Mouse (Mus musculus) kidney, postnatal 0 days (tissue): ENCODE results near the gene Cdca7l. TPM values are rescaled to one million over a fixed set of nuclear protein-coding genes. Genes with fewer than 3 reads are reported as not detected.
A peak's percentile ranks its signal among the peaks of the same experiment; 100 is the strongest.
"Not testable (repeated sequence)": the region's sequence is repeated elsewhere in the genome, so short reads cannot be mapped to it uniquely, and the experiment has no call there.

Experiments
- ATAC-seq: fragments of 200-750 bp; cut with Nextera tagmentation; replicated peaks from 2 replicates; pipeline ENCODE4 v1.8.0; 2017; ENCODE audit warnings: low read depth, moderate number of reproducible peaks, moderate TSS enrichment, moderate library complexity; ENCODE audit not compliant: low FRiP score
- DNase-seq: peaks from one replicate; pipeline ENCODE4 v3.0.0-alpha.2; 2016; ENCODE audit warnings: low spot score
- H3K27ac ChIP-seq: fragments of 300-500 bp; sonication (generic); 2 replicates; pipeline ENCODE4 v1.5.1; 2014; ENCODE audit warnings: mild to moderate bottlenecking
- H3K27me3 ChIP-seq: fragments of 300-500 bp; sonication (generic); 2 replicates; pipeline ENCODE4 v1.6.1; 2014; ENCODE audit warnings: low read length, mixed read lengths; ENCODE audit not compliant: insufficient read depth
- H3K36me3 ChIP-seq: fragments of 300-500 bp; sonication (generic); 2 replicates; pipeline ENCODE4 v1.6.1; 2014; ENCODE audit warnings: low read length, mixed read lengths; ENCODE audit not compliant: insufficient read depth
- H3K4me1 ChIP-seq: fragments of 300-500 bp; sonication (generic); replicated peaks from 2 replicates; pipeline ENCODE4 v1.6.1; 2014; ENCODE audit warnings: antibody characterized with exemption, low read length, mixed read lengths; ENCODE audit not compliant: insufficient read depth
- H3K4me2 ChIP-seq: fragments of 300-500 bp; sonication (generic); 2 replicates; pipeline ENCODE4 v1.6.1; 2014; ENCODE audit warnings: mild to moderate bottlenecking, low read length, moderate library complexity, mixed read lengths
- H3K4me3 ChIP-seq: fragments of 300-500 bp; sonication (generic); replicated peaks from 2 replicates; pipeline ENCODE4 v1.5.1; 2014; ENCODE audit warnings: low read depth, low read length
- H3K9ac ChIP-seq: fragments of 300-500 bp; sonication (generic); 2 replicates; pipeline ENCODE4 v1.6.1; 2014; ENCODE audit warnings: low read depth, low read length
- H3K9me3 ChIP-seq: fragments of 300-500 bp; sonication (generic); replicated peaks from 2 replicates; pipeline ENCODE4 v1.6.1; 2016; ENCODE audit warnings: low read length, inconsistent platforms, mixed read lengths
- CTCF ChIP-seq: IDR thresholded peaks from 2 replicates; pipeline ENCODE4 v1.5.1; 2016; ENCODE audit warnings: antibody characterized with exemption, low read depth, mild to moderate bottlenecking, moderate library complexity
- WGBS: fragments of 180-500 bp; shearing (Covaris S2); extraction: QIAGEN DNeasy Blood & Tissue Kit; methylation state at CpG from one replicate; pipeline ENCODE4 v1.1.7; 2014; 5-methylcytosine and 5-hydroxymethylcytosine counted together
- polyA plus RNA-seq: library from polyadenylated mRNA; unstranded; fragments of >200 nt; fragmentation: Nextera tagmentation; extraction: Ambion mirVana; gene quantifications from 2 replicates; pipeline ENCODE4 v1.2.1, GENCODE M21; 2015

Cdca7l gene
- polyA plus RNA-seq, 1 experiment from 2014 or later: 34.8 TPM

DNA sequence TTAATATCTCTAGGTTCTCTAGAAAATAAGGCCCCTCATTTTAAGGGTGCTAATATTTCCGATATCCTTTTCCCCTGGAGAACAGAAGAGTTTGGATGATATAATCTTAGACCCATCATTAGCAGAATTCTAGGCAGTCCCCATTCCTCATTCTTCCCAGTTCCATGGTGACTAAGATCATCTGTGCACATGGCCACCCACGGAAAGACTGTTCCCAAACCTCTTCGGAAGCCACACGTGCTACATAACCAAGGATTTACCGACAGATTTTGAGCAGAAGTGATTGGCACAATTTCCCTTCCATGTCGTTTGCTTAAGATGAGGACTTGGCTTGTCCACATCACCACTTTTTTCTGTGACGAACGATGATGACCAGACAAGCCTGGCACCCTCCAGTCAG lies 99.6 kb downstream of the Cdca7l start:
- H3K9ac ChIP-seq: no peak overlapping the region
- H3K27ac ChIP-seq: no peak overlapping the region
- no peaks in the 10 kb centered on the region for H3K9me3 ChIP-seq
- DNase-seq (no peak), ATAC-seq (no peak)
- no peak for TF ChIP-seq CTCF
- no peaks in the 10 kb centered on the region for H3K36me3 ChIP-seq
- no peaks in the 10 kb centered on the region for H3K27me3 ChIP-seq
- 90% methylated on average over 8 of the region's 8 CpGs for WGBS
- H3K4me3 ChIP-seq: no peak overlapping the region
- H3K4me2 ChIP-seq: no peak overlapping the region
- H3K4me1 ChIP-seq: no peaks in the 10 kb centered on the region

- not testable (repeated sequence) for H3K36me3 ChIP-seq, H3K4me2 ChIP-seq, H3K9ac ChIP-seq, DNase-seq, H3K4me1 ChIP-seq, H3K27ac ChIP-seq, ATAC-seq, H3K27me3 ChIP-seq, H3K9me3 ChIP-seq, H3K4me3 ChIP-seq
- 80% methylated on average over 4 of the region's 4 CpGs for WGBS
Measured at GRCm38 (mm10) chr12:117905232-117905840, 101.2 kb downstream of the Cdca7l start.

- Histone ChIP-seq H3K9ac (no peak overlapping the region), H3K27me3 (no peaks in the 10 kb centered on the region), H3K27ac (no peak overlapping the region), H3K4me1 (no peaks in the 10 kb centered on the region), H3K9me3 (no peaks in the 10 kb centered on the region), H3K4me3 (no peak overlapping the region), H3K4me2 (no peak overlapping the region), H3K36me3 (no peaks in the 10 kb centered on the region)
- no peak for DNase-seq
- TF ChIP-seq CTCF: no peak
- ATAC-seq: no peak
- 96% methylated on average over 1 of the region's 1 CpGs for whole genome bisulfite sequencing
Measured at GRCm38 (mm10) chr12:117911396-117911795, 107.3 kb downstream of the Cdca7l start.

DNA sequence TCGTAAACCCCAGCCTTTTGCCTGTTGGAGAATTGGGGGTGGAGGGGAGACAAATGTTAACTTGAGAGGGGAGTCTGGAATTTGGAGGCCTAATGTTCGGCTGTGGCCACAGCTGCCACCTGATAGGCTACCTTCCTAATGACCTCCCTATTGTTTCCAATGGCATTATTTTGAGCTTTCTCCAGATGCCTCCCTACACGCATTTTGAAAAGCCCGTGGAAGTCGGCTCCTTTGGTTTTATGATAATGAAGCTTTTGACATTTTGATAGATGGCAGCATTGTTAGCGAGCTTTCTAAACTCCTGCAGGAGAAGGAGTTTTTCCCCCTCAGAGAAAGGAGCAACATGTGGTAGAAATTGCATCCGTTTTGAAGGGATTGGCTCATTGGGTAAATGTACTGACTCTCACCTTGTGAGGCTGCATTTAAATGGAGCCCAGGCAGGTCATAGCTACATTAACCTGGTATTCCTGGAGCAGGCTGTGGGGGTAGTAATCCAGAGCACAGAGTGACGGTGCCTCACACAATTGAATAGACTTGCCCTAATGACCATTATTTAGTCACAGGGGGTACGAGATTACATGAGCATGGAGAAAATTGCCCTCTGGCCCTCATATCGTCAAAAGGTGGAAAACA lies 110.6 kb downstream of the Cdca7l start:
- Histone ChIP-seq H3K9me3 (no peaks in the 10 kb centered on the region), H3K27me3 (no peaks in the 10 kb centered on the region), H3K27ac (peak overlapping the region; percentile 55; the same call in 1 of the 2 replicates), H3K36me3 (no peaks in the 10 kb centered on the region), H3K4me2 (no peak overlapping the region), H3K9ac (no peak overlapping the region), H3K4me3 (no peak overlapping the region), H3K4me1 (no peaks in the 10 kb centered on the region)
- ATAC-seq (no peak), DNase-seq (peak; percentile 10)
- no peak for TF ChIP-seq CTCF
- WGBS: 15% methylated on average over 10 of the region's 10 CpGs

- no peak overlapping the region for H3K4me3 ChIP-seq
- H3K4me2 ChIP-seq: no peak overlapping the region
- no peak overlapping the region for H3K9ac ChIP-seq
- H3K36me3 ChIP-seq: no peaks in the 10 kb centered on the region
- DNase-seq (peak; percentile 20), ATAC-seq (no peak)
- TF ChIP-seq CTCF: no peak
- H3K27ac ChIP-seq: 0 out of 2 replicates have a peak overlapping the region, but pooled peaks have one; percentile 55
- H3K9me3 ChIP-seq: no peaks in the 10 kb centered on the region
- 47% methylated on average over 10 of the region's 10 CpGs for WGBS
- H3K4me1 ChIP-seq: no peaks in the 10 kb centered on the region
- no peaks in the 10 kb centered on the region for H3K27me3 ChIP-seq
Measured at GRCm38 (mm10) chr12:117915826-117916588, 111.9 kb downstream of the Cdca7l start.
